ENCODE assay signal across 8 mouse cellular contexts in genomic region chr17:32536051-32536866, GRCm38 (mm10). TPM values are rescaled to one million over a fixed set of nuclear protein-coding genes. Genes with fewer than 3 reads are reported as not detected.
DNase-seq lines count a peak whose midpoint lies in the region; ATAC-seq and TF ChIP-seq lines count a peak whose summit lies in the region.
"Not testable (repeated sequence)": the region's sequence is repeated elsewhere in the genome, so short reads cannot be mapped to it uniquely, and the experiment has no call there.

Cyp4f16 (plus strand) TSS chr17:32536558.

- H3K9me3 ChIP-seq in forebrain, embryonic 10.5 days; heart, embryonic 14.5 days (ENCODE audit: control insufficient read depth, low read length); liver, embryonic 12.5 days (replicated peaks): not testable (repeated sequence)

- peak within 1 kb of the TSS; percentile 70 for H3K9ac ChIP-seq in heart, embryonic 14.5 days (ENCODE audit: low read length)
- H3K9ac ChIP-seq in liver, embryonic 12.5 days = not testable (repeated sequence)

- peak within 1 kb of the TSS; percentile 46 for H3K4me3 ChIP-seq in forebrain, embryonic 10.5 days
- peak within 1 kb of the TSS; percentile 51 to 90 for H3K4me3 ChIP-seq in heart, embryonic 14.5 days (ENCODE audit: control insufficient read depth in 1 of 2, insufficient read depth in 1 of 2, low read depth in 1 of 2, low read length in 2 of 2)
- H3K4me3 ChIP-seq in liver, embryonic 12.5 days = peak within 1 kb of the TSS; percentile 36

- H3K4me1 ChIP-seq in forebrain, embryonic 10.5 days = peaks cover 15% of the 10 kb centered on the region
- not testable (repeated sequence) for H3K4me1 ChIP-seq in heart, embryonic 14.5 days (ENCODE audit: control insufficient read depth in 2 of 2, insufficient read depth in 2 of 2, low read length in 2 of 2); liver, embryonic 12.5 days

- H3K27ac ChIP-seq in forebrain, embryonic 10.5 days = peak within 1 kb of the TSS; percentile 64; the same call in 1 of the 2 replicates
- H3K27ac ChIP-seq in heart, embryonic 14.5 days (replicated peaks in 1 of 2; ENCODE audit: control insufficient read depth in 1 of 2, insufficient read depth in 1 of 2, low read depth in 2 of 2, low read length in 2 of 2) = peak within 1 kb of the TSS; percentile 46 to 89
- H3K27ac ChIP-seq in liver, embryonic 12.5 days = not testable (repeated sequence)

- not testable (repeated sequence) for TF ChIP-seq POLR2A in brain, embryonic 14.5 days (IDR thresholded peaks at IDR 0.05; ENCODE audit: borderline replicate concordance, extremely low read depth, insufficient read depth, insufficient read length, poor library complexity, severe bottlenecking)

- ATAC-seq in heart, embryonic 14.5 days (ENCODE audit: insufficient number of reproducible peaks, insufficient read depth, low FRiP score, low read depth) = peak; percentile 93
- peak; percentile 71 for ATAC-seq in liver, embryonic 12.5 days

- not testable (repeated sequence) for H3K27me3 ChIP-seq in forebrain, embryonic 10.5 days (ENCODE audit: poor library complexity, severe bottlenecking); heart, embryonic 14.5 days (ENCODE audit: control insufficient read depth, insufficient read depth, low read length); liver, embryonic 12.5 days (replicated peaks); splenic B cell, adult 2 months (ENCODE audit: control insufficient read depth, insufficient read depth, low read length, poor library complexity, severe bottlenecking)

- WGBS in forebrain, embryonic 10.5 days = 17% methylated on average over 5 of the region's 5 CpGs
- WGBS in heart, embryonic 14.5 days = under 1% methylated on average over 5 of the region's 5 CpGs
- 11% methylated on average over 5 of the region's 5 CpGs for WGBS in liver, embryonic 12.5 days (ENCODE audit: insufficient replicate concordance)

- peak; percentile 72 for DNase-seq in CD4-positive helper T cell, adult 2 months (ENCODE audit: low read depth, low spot score)
- peak; percentile 93 for DNase-seq in brain, embryonic 14.5 days (ENCODE audit: low read depth)
- peak; percentile 56 for DNase-seq in forebrain, embryonic 10.5 days (ENCODE audit: extremely low spot score, low spot score)
- DNase-seq in kidney, postnatal 14 days = peak; percentile 94
- DNase-seq in naive thymus-derived CD4-positive, alpha-beta T cell, adult 2 months (ENCODE audit: low read depth) = peak; percentile 68
- DNase-seq in splenic B cell, adult 2 months (ENCODE audit: low read depth, low spot score) = peak; percentile 58

- H3K4me2 ChIP-seq in heart, embryonic 14.5 days (ENCODE audit: low read length) = peak within 1 kb of the TSS; percentile 71
- peak within 1 kb of the TSS; percentile 41 for H3K4me2 ChIP-seq in liver, embryonic 12.5 days

- TF ChIP-seq CTCF in brain, embryonic 14.5 days (IDR thresholded peaks at IDR 0.05; ENCODE audit: borderline replicate concordance, extremely low read depth, insufficient read depth, insufficient read length) = not testable (repeated sequence)

- H3K36me3 ChIP-seq in forebrain, embryonic 10.5 days (replicated peaks); heart, embryonic 14.5 days (ENCODE audit: control insufficient read depth, insufficient read depth, low read length); liver, embryonic 12.5 days; splenic B cell, adult 2 months (ENCODE audit: control insufficient read depth, insufficient read depth, low read length, poor library complexity, severe bottlenecking): not testable (repeated sequence)

RNA-seq across cellular contexts. Expression of gene Cyp4f16, which starts in this region (rescaled TPM):
- polyA plus RNA-seq in brain, embryonic 14.5 days (2012; rRNA removed) = 21.6 and 37.0 TPM in 2 replicates
- polyA plus RNA-seq in forebrain, embryonic 10.5 days (2016; fragmentation: Nextera tagmentation; extraction: Ambion mirVana) = 10.7 and 14.1 TPM in 2 replicates
- 13.8 and 15.2 TPM in 2 replicates for polyA plus RNA-seq in heart, embryonic 14.5 days (2014; fragmentation: Nextera tagmentation; extraction: Ambion mirVana)
- polyA plus RNA-seq in liver, embryonic 12.5 days (2016; fragmentation: Nextera tagmentation; extraction: Ambion mirVana) = 5.2 and 5.6 TPM in 2 replicates
